Mouse (Mus musculus): ENCODE data around the gene Lgals4.

DNA sequence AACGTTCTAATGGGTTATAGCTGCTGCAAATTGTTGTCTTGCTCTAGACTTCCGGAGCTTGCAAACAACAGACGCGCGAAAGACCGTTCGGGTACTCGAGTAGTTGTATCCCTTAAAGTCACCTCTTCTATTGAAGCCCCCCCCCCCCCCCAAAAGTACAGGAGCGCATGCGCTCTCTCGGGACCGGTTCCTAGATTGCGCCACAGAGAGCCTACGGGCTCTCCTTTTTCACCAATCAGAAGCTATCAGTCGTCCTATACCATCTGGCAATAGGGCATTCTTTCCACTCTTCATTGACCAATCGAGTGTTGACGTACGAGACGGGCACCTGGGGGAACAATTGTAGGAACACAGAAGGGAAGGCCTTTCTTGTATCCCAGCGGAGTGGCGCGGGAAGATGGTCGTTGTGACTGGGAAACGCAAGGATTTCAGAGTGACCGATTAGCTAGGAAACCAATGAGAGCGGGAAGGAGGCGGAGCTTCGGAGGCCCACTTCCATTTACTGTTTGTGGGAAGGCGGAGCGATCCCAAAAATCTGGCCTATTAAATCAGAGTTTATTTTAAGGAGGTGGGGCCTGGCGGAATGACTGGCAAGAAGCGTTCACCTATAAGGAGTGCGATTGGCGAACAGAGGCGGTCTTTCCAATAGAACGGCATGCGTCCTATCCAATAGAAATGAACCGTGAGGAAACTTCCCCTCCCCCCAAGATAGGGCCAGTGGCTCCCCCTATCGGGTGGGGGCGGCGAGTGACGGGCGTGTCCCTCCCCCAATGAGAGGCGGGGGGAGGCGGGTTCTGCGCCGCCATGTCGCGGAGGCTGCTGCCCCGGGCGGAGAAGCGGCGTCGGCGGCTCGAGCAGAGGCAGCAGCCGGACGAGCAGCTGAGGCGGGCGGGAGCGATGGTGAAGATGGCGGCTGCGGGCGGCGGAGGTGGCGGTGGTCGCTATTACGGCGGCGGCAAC lies 23.3 kb upstream of the Lgals4 start:
- TF ChIP-seq CTCF (IDR thresholded peaks at IDR 0.05 in 2 of 3, conservative IDR thresholded peaks at IDR 0.05 in 1 of 3; ENCODE audit: control insufficient read depth in 1 of 3, insufficient read depth in 1 of 3, low read depth in 2 of 3, low read length in 3 of 3, poor library complexity in 1 of 3, severe bottlenecking in 1 of 3), result peak in 2 of 3 experiments; percentile 31 to 36; a peak in 4 of 6 replicates
- TF ChIP-seq MYC (IDR thresholded peaks at IDR 0.05; ENCODE audit: low read depth, low read length), result no peak
- TF ChIP-seq POLR2A (IDR thresholded peaks at IDR 0.05; ENCODE audit: control insufficient read depth in 1 of 2, insufficient read depth in 1 of 2, low read depth in 1 of 2, low read length in 2 of 2, poor library complexity in 1 of 2), result peak; percentile 77 to 86
- no peak for TF ChIP-seq MAX (IDR thresholded peaks at IDR 0.05; ENCODE audit: low read length)
- TF ChIP-seq CHD2 (IDR thresholded peaks at IDR 0.05; ENCODE audit: low read length), result peak; percentile 96
